Mouse (Mus musculus) ES-E14 (cell line): Measurements from ENCODE around the gene Ttc17.

ENCODE experiments used
- CHD2 ChIP-seq: IDR thresholded peaks from 2 replicates; pipeline ENCODE4 v1.6.1; 2014; ENCODE audit warnings: mild to moderate bottlenecking, low read depth, low read length, inconsistent platforms
- HCFC1 ChIP-seq: IDR thresholded peaks from 2 replicates; pipeline ENCODE4 v1.6.1; 2012; ENCODE audit warnings: low read length, inconsistent platforms, borderline replicate concordance; ENCODE audit not compliant: insufficient read depth
- MAFK ChIP-seq: IDR thresholded peaks from 2 replicates; pipeline ENCODE4 v1.6.1; 2014; ENCODE audit warnings: mild to moderate bottlenecking, low read depth, low read length, inconsistent platforms; ENCODE audit not compliant: insufficient read depth
- ZC3H11A ChIP-seq: IDR thresholded peaks from 2 replicates; pipeline ENCODE4 v1.6.1; 2012; ENCODE audit warnings: low read depth, mild to moderate bottlenecking, inconsistent platforms, low read length, borderline replicate concordance
- ZNF384 ChIP-seq: IDR thresholded peaks from 2 replicates; pipeline ENCODE4 v1.6.1; 2012; ENCODE audit warnings: low read depth, low read length, inconsistent platforms

- TF ChIP-seq ZNF384 (no peak), ZC3H11A (no peak), HCFC1 (no peak), MAFK (no peak), CHD2 (no peak)
Observed at GRCm38 (mm10) chr2:94401006-94401405, 5.5 kb downstream of the Ttc17 start.
